Mouse (Mus musculus) layer of hippocampus, postnatal 10 days (tissue): ENCODE data around the gene Hspb11. TPM values are rescaled to one million over a fixed set of nuclear protein-coding genes. Genes with fewer than 3 reads are reported as not detected.

Experiments
- DNase-seq, 2 experiments: peaks; one replicate each; pipeline ENCODE4 v3.0.0; 2021; ENCODE audit warnings: low spot score in 2 of 2
- long read RNA-seq: library from polyadenylated mRNA; stranded (forward); transcript quantifications from one replicate; pipeline ENCODE4 v2.0.0, GENCODE M21; 2023
- total RNA-seq, 2 experiments: library from RNA; stranded (reverse); gene quantifications; 2 replicates each; pipeline ENCODE4 v1.2.3; 2021

Gene Hspb11
- 10 to 100 TPM; 21.1 to 22.4 TPM for total RNA-seq
- long read RNA-seq, transcript Hspb11-202 (6 exons, 607 nt) = major isoform, 12 of 34 reads
- long read RNA-seq, transcript Hspb11-201 (6 exons, 608 nt) = minor isoform, 7 of 34 reads
- long read RNA-seq, partial matches to known transcripts = 6 of 34 reads
- long read RNA-seq, other reads (novel, unspliced or antisense) = 7 of 34 reads

- peak; percentile 91 to 94 for DNase-seq
Observed at GRCm38 (mm10) chr4:107253125-107254091, at the start of gene Hspb11, which contains the start of gene Lrrc42. Hspb11 (plus strand) TSS chr4:107253593. Lrrc42 (minus strand) TSS chr4:107253532.

- no peak for DNase-seq
Observed at GRCm38 (mm10) chr4:107207016-107207415, 46.4 kb upstream of the Hspb11 start.

- no peak for DNase-seq
Observed at GRCm38 (mm10) chr4:107208880-107209279, 44.5 kb upstream of the Hspb11 start, which contains the start of gene Ldlrad1. Ldlrad1 (plus strand) TSS chr4:107209180.

- no peak for DNase-seq
Observed at GRCm38 (mm10) chr4:107210483-107211097, 42.8 kb upstream of the Hspb11 start.

- peak in 1 of 2 experiments; percentile 31 for DNase-seq
Observed at GRCm38 (mm10) chr4:107211465-107211864, 41.9 kb upstream of the Hspb11 start.

GRCm38 (mm10) chr4:107211936-107212335 lies 41.5 kb upstream of the Hspb11 start:
- no peak for DNase-seq

GRCm38 (mm10) chr4:107213279-107214011 lies 39.9 kb upstream of the Hspb11 start:
- DNase-seq = no peak

GRCm38 (mm10) chr4:107217574-107217973 lies 35.8 kb upstream of the Hspb11 start:
- no peak for DNase-seq

GRCm38 (mm10) chr4:107221524-107221923 lies 31.9 kb upstream of the Hspb11 start:
- no peak for DNase-seq

- DNase-seq = peak; percentile 37 to 49
Observed at GRCm38 (mm10) chr4:107223225-107224204, 29.9 kb upstream of the Hspb11 start.

GRCm38 (mm10) chr4:107226313-107226712 lies 27.1 kb upstream of the Hspb11 start:
- DNase-seq = no peak

GRCm38 (mm10) chr4:107232219-107232618 lies 21.2 kb upstream of the Hspb11 start:
- DNase-seq = no peak

- DNase-seq = no peak
Observed at GRCm38 (mm10) chr4:107238253-107238652, 15.1 kb upstream of the Hspb11 start.

- no peak for DNase-seq
Observed at GRCm38 (mm10) chr4:107240196-107240595, 13.2 kb upstream of the Hspb11 start.

- DNase-seq = no peak
Observed at GRCm38 (mm10) chr4:107243365-107244333, 9.7 kb upstream of the Hspb11 start.

GRCm38 (mm10) chr4:107245368-107245767 lies 8.0 kb upstream of the Hspb11 start:
- DNase-seq = no peak

GRCm38 (mm10) chr4:107246040-107246439 lies 7.4 kb upstream of the Hspb11 start:
- DNase-seq = no peak

- DNase-seq = no peak
Observed at GRCm38 (mm10) chr4:107247110-107247509, 6.3 kb upstream of the Hspb11 start.

- no peak for DNase-seq
Observed at GRCm38 (mm10) chr4:107248061-107248460, 5.3 kb upstream of the Hspb11 start.
